Mouse (Mus musculus) brown adipose tissue, adult 24 weeks (tissue): ENCODE measurements around the gene Nup54. TPM values are rescaled to one million over a fixed set of nuclear protein-coding genes. Genes with fewer than 3 reads are reported as not detected.
A peak's percentile ranks its signal among the peaks of the same experiment; 100 is the strongest.

Source experiments
- H3K27ac ChIP-seq: fragments of 200-500 bp; replicated peaks from 2 replicates; pipeline ENCODE4 v1.5.1; 2012; ENCODE audit warnings: low read depth, mild to moderate bottlenecking, low read length
- H3K4me1 ChIP-seq: fragments of 200-500 bp; 2 replicates; pipeline ENCODE4 v1.6.1; 2012; ENCODE audit warnings: low read length, mixed read lengths; ENCODE audit not compliant: control insufficient read depth, insufficient read depth, insufficient read length
- H3K4me3 ChIP-seq: fragments of 200-500 bp; 2 replicates; pipeline ENCODE4 v1.5.1; 2012; ENCODE audit warnings: low read depth, mild to moderate bottlenecking, low read length, moderate library complexity; ENCODE audit not compliant: insufficient read depth
- polyA plus RNA-seq: library from polyadenylated mRNA; stranded (reverse); fragments of >200 nt; gene quantifications from 2 replicates; pipeline ENCODE4 v1.2.4, GENCODE M21; 2012; ENCODE audit not compliant: missing spikeins, insufficient read depth, insufficient read length

Nup54 gene
- polyA plus RNA-seq, 1 experiment, result 20.9 TPM

DNA sequence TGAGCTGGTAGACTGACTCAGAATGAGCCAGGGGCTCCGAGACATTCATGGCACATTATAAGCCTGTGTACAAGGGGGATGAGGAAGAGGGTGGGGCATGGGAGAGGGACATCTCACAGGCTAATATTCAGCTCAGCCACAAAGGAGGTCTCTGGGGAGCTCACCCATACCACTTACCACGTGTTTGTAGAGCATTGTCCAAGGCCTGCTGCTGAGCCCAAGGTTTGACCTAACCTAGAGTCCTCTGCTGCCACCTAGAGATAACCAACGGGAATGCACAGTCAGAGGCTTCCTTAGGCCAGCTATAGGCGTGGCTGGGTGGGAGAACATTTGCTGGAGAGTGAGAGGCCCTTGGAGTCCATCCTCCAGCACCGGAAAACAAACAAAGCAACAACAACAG lies 36.9 kb downstream of the Nup54 start:
- no peak overlapping the region for H3K27ac ChIP-seq
- H3K4me3 ChIP-seq, result no peak overlapping the region

DNA sequence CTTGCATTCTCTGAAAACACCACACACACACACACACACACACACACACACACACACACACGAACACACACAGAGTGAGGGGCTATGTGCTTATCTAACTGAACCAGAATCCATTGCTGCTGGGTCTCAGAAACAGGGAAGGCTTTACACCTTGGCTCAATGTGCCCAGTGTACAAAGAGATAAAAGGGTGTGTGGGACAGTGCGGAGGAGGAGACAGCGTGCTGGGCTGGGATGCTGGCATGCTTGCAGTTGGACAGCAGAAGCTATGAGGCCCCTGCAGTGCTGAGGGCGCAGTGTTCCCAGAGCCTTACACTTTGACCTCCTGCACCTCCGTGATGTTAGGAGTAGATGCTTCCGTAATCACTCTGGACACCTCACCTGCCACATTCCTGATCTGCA lies 38.5 kb downstream of the Nup54 start:
- Histone ChIP-seq H3K4me3 (no peak overlapping the region), H3K4me1 (no peaks in the 10 kb centered on the region), H3K27ac (no peak overlapping the region)

More for the DNA sequence above, 36.9 kb downstream of the Nup54 start:
- no peaks in the 10 kb centered on the region for H3K4me1 ChIP-seq

DNA sequence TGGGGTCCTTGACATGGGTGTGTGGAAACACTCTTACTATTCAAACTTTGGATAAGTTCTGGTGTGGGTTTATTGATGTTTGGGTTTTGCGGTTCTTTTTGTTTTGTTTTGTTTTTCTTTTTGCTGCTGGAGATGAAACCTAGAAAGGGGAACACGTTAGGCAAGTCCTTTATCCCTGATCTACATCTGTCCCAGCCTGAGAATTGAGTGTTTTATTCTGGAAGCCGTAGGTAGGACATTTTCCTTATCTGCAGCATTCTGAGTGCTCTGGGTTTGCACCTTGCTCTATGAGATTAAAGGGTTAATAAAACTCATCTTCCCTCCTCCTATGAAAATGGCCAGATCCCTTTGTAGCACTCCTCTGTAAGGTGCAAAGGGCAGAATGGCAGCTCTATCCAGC lies 39.3 kb downstream of the Nup54 start:
- no peak overlapping the region for H3K4me3 ChIP-seq
- no peaks in the 10 kb centered on the region for H3K4me1 ChIP-seq
- no peak overlapping the region for H3K27ac ChIP-seq

DNA sequence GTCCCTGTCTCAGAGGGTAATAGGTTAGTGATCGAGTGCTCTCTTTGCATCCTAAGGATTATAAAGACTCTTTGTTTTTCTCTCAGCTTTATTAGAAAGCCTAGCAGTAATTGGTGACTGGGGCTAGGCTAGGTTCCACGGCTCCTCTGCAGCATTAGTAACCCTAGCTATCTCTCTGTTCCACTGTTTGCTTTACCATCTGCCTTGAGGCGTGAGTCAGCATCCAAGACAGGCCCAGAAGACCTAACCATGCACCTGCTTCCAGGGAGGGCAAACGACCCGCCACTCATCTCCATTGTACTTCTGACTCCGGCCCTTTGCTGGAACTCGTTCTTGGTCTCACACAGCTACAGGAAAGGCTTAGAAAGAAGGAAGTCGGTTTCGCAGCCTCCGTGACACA lies 41.2 kb downstream of the Nup54 start:
- H3K4me3 ChIP-seq, result no peak overlapping the region; the same call in 1 of the 2 replicates
- H3K27ac ChIP-seq, result no peak overlapping the region
- no peaks in the 10 kb centered on the region for H3K4me1 ChIP-seq

DNA sequence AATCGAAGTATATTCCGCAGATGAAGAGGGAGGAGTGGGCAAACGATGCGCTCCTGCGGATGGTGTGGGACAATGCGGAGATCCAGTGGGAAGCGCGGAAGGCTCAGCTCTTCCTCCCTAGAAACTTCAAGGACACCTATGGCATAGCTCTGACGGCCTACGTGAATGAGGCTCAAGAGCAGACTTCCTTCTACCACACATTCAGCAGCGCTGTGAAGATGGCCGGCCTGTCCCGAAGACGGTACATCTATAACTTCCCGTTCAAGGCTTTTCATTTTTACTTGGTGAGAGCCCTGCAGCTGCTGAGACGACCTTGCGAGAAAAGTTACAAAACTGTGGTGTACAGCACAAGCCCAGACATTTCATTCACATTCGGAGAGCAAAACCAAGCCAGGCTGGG lies 42.5 kb downstream of the Nup54 start:
- no peak overlapping the region for H3K27ac ChIP-seq
- H3K4me1 ChIP-seq, result no peaks in the 10 kb centered on the region
- peak overlapping the region; percentile 16 for H3K4me3 ChIP-seq

DNA sequence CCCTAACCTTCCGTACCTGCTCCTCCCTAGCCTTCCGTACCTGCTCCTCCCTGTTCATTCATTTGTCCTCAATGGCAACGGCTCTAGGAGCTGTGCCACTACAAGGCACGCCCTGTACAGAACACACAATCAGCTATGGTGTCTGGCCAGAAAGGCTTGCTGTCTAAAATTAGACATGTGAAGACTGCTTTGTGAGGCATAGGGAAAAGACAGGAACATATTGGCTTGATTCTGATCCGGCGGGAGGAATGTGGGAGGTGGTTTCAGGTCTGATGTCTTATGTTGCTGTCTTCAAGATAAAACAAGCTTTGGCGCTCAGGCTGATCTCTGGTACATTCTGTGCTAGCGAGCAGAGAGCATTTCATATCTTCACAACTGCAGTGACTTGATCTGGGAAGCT lies 44.4 kb downstream of the Nup54 start:
- Histone ChIP-seq H3K4me1 (peaks cover 6% of the 10 kb centered on the region), H3K27ac (0 out of 2 replicates have a peak overlapping the region, but pooled peaks have one; percentile 20), H3K4me3 (no peak overlapping the region)

DNA sequence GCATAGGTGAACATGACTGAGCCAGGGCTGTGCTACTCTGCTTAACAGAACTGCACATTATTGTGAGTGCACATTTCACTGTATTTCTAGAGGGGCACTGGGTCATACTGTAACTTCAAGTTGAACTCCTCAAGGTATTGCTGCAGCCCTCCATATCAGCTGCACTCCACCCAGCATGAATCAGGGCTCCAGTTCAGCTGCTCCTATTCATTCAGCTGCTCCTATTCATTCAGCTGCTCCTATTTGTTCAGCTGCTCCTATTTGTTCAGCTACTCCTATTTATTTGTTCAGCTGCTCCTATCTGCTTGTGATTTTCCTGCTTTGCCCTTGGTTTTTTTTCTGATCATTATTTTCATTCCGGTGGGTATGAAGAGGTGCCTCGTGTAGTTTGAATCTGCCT lies 45.0 kb downstream of the Nup54 start:
- Histone ChIP-seq H3K4me3 (no peak overlapping the region), H3K27ac (no peak overlapping the region), H3K4me1 (peaks cover 6% of the 10 kb centered on the region)

DNA sequence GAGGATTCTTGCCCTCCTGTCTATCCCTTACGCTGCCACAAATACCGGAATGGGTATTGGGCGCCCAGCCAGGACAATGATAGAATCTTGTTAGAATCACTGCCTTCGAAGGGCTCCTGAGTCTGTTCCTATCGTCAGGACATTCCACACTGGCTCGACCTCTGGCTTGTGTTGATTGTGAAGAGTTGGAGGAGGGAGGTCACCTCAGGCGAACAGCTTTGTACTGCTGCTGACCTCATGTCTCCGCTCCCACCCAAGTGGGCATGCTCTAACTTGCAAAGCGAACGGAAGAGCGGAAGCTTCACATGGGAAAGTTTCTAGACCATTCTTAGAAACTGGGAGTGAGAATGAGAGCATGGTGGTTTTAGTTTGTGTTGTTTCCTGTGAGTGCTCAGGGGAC lies 47.6 kb downstream of the Nup54 start:
- peak overlapping the region; percentile 23 for H3K4me3 ChIP-seq
- H3K4me1 ChIP-seq, result peaks cover 6% of the 10 kb centered on the region
- H3K27ac ChIP-seq, result peak overlapping the region; percentile 85

DNA sequence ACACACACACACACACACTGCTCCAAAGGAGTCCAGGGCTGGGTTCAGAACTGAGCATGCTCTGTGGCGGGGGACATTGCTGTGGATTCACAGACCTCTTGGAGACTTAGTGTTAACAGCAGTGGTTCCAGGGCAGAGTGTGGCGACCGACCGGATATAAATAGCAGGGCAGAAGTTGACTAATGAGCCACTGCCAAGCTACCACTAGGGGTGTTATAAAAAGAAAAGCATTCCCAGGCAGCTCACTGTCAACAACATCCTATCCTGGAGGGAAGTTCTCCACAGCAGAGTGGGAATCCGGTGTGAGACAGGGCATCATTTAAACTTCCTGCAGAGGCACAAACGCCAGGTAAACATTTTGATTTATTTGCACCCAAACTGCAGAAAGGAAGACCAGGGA lies 48.4 kb downstream of the Nup54 start:
- Histone ChIP-seq H3K27ac (peak overlapping the region; percentile 41; the same call in 1 of the 2 replicates), H3K4me3 (no peak overlapping the region), H3K4me1 (peaks cover 6% of the 10 kb centered on the region)

DNA sequence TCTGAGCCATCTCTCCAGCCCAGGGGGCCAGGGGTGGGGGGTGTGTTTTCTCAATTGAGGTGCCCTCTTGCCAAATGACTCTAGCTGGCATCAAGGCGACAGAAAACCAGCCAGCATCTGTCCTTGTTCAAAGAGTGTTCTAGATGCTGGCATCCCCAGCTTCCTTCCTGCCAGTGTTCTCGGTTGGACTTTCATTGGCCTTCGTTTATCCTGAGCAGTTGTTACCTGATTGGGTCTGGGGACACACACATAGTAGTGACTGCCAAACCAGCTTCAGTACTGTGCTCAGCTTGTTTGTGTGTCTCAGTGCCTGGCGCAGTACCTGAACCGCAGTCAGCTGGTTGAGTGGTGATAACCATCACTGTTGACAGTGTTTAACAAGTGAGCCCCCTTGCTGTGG lies 48.9 kb downstream of the Nup54 start:
- Histone ChIP-seq H3K4me3 (no peak overlapping the region), H3K27ac (0 out of 2 replicates have a peak overlapping the region, but pooled peaks have one; percentile 18), H3K4me1 (peaks cover 6% of the 10 kb centered on the region)

DNA sequence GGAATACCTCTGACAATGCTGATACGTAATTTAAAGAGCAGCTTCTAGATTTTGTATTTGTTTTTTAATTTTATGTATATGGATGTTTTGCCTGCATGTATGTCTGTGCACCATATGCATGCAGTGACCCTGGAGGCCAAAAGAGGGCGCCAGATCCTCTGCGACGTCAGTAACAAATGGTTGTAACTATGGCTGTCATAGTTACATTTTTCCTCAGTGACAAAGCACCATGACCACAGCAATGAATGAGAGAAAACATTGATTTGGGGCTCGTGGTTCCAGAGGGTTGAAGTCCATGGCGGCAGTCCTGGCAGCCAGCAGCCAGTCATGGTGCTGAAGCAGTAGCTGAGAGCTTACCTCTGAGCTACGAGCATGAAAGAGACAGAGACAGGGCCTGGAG lies 50.2 kb downstream of the Nup54 start:
- H3K27ac ChIP-seq, result no peak overlapping the region
- no peak overlapping the region for H3K4me3 ChIP-seq
- peaks cover 6% of the 10 kb centered on the region for H3K4me1 ChIP-seq

DNA sequence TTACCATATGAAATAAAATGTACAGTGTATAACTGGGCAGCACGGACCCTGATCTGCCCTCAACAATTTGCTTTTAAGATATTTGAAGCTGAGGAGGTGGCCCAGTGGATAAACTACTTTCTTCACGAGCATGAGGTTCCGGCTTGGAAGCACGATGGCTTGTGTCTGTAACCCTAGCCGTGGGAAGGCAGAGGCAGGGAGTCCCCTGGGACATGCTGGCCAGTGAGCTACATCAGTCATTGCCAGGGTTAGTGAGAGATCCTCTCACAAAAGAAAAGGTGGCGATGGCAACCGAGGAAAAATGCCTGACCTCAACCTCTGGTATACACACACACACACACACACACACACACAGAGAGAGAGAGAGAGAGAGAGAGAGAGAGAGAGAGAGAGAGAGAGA lies 51.3 kb downstream of the Nup54 start:
- no peak overlapping the region for H3K27ac ChIP-seq
- H3K4me3 ChIP-seq, result no peak overlapping the region
- H3K4me1 ChIP-seq, result peaks cover 6% of the 10 kb centered on the region

DNA sequence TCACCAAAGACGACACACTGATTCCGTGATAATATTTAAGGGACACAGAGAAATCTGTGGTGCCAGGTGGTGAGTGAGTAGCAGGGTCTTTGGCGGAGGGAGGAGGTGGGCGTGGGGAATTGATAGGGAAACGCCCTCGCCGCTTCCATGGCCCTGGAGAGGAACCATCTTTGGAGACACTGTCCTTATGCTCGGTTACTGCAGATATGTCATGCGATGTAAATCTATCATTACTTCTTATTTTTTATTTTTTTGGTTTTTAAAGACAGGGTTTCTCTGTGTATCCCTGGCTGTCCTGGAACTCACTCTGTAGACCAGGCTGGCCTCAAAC lies 52.7 kb downstream of the Nup54 start:
- no peak overlapping the region for H3K4me3 ChIP-seq
- H3K4me1 ChIP-seq, result peaks cover 6% of the 10 kb centered on the region
- no peak overlapping the region for H3K27ac ChIP-seq

DNA sequence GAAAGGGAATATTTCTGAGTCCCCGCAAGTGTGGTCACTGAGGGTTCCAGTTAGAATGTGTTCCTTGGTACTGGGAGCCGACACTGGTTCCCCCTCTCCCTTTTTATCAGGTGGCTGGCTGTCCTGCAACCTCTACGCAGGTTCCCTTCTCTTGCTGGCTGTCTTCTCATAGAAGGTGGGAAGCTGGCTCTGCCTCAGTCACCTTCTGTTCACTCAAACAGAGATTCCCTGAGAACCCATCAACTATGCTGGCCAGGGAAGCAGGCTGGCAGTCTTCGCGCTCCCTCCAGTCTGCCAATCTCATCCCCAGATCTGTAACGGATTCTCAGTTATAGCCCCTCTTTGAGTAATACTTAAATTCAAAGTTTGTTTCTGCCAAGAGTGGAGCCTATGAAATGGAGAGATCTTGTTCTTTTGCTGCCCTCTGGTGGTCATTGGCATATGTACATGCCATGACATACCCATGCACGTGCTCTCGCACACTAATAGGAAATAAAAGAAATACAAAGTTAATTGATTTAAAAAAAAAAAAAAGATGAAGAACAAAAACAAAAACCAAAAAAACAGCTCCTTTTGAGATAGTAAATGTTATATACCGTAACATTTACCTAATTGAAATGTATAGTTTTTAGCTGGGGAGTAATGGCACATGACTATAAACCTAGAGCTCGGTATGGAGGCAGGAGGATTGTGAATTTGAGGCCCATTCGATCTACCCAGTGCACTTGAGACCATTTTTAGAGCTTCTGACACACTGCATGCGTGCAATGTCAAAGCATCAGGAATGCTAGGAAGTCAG lies 53.3 kb downstream of the Nup54 start:
- peaks cover 6% of the 10 kb centered on the region for H3K4me1 ChIP-seq
- H3K4me3 ChIP-seq, result no peak overlapping the region
- H3K27ac ChIP-seq, result 0 out of 2 replicates have a peak overlapping the region, but pooled peaks have one; percentile 24

DNA sequence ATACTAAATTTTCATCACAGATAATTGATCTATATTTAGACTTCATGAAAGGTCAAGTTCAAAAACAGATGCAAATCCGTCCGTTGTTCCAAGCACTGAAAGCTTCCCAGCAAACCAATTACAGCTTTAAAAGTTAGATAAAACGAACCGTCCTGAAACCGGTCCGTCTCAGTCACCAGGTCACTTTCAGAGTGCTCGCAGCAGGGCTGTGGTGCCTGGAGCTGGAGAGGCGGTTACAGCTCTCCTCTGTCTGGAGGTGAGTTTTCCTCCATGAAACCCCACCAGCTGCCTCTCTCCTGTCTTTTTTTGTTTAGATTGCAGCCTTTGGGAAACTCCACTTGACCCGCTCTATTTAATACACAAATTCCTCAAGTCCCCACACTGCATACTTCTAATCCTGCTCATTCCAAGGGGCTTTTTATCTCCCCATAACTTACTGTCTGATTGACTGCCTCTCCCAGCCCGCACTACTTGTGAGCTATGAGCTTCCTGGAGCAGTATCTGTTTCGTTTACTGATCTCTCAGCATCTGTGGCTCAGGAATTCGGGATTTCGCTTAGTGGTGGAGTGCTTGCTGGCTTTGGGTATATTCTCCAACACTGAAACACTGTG lies 58.1 kb downstream of the Nup54 start:
- 0 out of 2 replicates have a peak, but pooled peaks cover 6% of the 10 kb centered on the region for H3K4me1 ChIP-seq
- peak overlapping the region; percentile 84 for H3K27ac ChIP-seq
- H3K4me3 ChIP-seq, result peak overlapping the region; percentile 59

DNA sequence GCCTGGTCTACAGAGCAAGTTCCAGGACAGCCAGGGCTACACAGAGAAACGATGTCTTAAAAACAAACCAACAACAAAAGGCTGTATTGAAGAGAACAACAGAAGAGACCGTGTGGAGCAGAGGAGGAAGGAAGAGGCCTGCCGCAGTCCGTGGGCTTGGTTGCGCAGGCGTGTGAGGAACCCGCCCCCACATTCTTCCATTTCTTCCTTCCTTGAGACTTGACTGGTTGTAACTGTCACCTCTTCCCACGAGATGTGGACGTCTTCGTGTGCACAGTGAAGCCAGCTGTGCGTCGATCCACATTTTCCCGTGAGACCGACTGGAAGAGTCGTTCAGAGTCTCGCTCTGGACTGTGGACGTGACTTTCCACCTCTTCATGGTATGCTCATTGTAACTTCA lies 59.7 kb downstream of the Nup54 start:
- Histone ChIP-seq H3K27ac (peak overlapping the region; percentile 86), H3K4me3 (peak overlapping the region; percentile 29), H3K4me1 (peaks cover 9% of the 10 kb centered on the region)
